Mouse (Mus musculus): Measurements from ENCODE around the gene Timm22.

Timm22 gene

GRCm38 (mm10) chr11:76388711-76389110, 18.0 kb upstream of the Timm22 start:
- DNase-seq (ENCODE audit: low spot score), result peak; percentile 45

DNA sequence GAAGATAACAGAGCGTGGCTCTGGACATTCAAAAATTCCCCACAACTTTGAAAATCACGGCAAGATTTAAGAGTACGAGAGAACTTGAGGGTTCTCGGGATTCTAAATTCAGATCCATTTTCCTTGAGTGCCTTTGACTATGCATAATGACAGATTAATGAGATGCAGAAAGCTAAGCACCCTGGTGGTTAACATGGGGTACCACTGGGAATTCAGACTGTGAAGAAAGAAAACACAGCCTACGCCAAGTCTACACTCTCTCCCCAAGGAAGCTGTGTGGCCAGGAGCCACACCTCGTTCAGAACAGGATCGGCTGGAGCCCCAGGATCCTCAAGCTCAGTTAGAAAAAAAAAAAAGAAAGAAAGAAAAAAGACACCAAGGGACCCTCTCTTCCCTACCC, 14.2 kb upstream of the Timm22 start:
- no peak for DNase-seq (ENCODE audit: low spot score)

DNA sequence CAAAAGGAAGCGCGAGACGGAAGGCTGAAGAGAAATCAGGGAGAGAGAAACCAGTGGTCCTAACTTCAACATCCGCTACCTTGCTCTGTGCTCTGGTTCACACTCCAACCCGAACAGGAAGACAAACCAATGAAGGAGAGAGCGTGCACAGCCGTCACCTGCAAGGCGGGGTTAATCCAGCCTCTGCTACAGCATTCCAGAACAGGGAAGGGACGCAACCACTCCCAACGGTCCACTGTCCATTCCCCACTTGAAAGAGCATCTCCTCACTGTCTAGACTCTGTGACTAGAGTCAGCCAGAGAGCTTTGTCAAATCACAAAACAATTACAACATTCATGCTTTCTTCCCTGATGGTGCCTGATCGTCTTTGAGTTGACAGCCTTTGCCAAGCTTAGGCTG, 13.8 kb upstream of the Timm22 start:
- DNase-seq (ENCODE audit: low spot score), result no peak

DNA sequence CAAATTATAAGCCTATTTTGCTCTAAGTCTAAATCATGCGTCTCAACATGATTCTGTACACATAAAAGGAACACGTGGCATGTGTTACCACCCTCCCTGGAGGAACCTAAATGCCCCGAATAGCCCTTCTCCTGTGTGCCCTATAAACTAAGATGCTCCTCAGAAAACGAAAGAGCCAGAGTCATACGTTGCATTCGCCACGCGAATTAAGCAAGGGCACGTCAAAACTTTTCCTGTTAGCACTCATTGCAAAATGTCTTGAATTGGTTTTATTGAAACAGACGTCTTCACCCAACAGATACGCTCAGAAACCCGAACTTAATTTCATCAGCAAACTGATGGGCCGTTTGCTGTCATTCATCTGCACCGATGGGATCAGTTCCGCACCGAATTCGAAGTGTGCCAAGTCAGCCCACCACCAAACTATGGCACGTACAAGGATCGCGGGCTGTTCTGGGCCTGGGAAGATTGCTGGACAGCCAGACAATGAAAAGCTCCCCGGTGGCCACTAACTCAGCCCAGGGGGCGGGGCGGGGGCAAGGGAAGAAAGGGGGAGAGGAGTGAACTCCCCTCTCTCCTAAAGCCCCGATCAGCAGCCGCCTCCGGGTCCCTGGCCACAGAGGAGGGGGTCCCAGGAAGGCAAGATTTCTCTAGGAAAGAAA, 9.0 kb upstream of the Timm22 start:
- peak; percentile 84 for DNase-seq (ENCODE audit: low spot score)

DNA sequence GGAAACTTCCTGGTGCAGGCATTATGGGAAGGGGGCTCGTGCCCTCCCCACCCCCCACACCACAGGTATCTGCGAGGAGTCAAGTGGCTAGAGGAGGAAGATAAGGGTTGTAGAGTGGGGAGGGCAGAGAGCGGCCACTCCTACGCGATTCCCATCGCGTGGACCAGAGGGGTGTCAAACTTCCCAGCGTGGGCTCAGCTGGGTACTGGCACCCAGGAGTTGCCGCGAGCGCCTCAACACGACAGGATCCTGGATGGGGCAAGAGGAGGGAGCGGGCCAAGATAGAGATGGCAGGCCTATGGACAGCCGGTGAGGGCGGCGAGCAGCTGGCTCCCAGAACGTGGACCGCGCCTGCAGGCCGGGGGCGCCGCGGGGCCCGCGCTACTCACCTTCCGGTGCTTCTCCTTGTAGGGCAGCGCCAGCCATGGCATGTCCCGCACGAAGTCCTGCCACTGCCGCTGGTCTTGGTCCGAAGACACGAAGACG, 8.4 kb upstream of the Timm22 start:
- DNase-seq (ENCODE audit: low spot score), result peak; percentile 65

DNA sequence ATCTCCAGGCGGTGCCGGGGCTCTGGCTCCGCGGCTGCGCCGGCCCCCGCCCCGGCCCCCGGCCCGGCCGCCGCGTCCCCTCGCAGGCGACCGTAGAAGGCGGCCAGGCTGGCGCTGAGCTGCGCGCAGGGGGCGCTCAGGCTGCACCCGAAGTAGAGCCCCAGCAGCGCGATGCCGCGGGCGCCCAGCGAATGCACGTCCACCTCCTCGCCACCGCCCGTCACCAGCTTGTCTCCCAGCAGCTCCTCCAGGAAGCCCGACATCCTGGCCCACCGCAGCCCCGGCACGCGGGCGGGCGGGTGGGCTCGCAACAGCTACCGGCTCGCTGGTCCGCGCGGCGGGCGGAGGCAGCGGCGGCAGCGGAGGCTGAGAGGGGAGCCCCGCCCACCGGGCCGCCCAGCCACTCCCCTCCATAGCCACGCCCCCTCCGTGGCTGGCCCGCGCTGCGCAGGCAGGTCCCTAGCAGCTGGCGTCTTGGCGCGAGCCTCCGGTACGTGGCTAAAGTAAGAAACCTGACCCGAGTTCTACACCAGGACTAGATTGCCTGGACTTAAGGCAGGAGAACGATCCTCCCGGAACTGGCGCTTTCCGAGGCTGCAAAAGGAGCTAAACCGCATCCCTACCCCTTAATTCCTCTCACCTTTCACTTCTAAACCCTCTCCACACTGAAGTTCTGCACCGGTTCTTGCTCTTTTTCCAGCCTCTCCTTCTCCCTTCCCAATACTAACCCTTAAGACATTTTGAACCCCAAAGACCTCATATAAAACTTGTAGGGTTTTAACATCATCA, 7.8 kb upstream of the Timm22 start, which contains the start of gene Nxn:
Gene Nxn, minus strand, starts transcription at position 343 of the 789 bp plus-strand sequence.
- peak; percentile 93 for DNase-seq (ENCODE audit: low spot score)

DNA sequence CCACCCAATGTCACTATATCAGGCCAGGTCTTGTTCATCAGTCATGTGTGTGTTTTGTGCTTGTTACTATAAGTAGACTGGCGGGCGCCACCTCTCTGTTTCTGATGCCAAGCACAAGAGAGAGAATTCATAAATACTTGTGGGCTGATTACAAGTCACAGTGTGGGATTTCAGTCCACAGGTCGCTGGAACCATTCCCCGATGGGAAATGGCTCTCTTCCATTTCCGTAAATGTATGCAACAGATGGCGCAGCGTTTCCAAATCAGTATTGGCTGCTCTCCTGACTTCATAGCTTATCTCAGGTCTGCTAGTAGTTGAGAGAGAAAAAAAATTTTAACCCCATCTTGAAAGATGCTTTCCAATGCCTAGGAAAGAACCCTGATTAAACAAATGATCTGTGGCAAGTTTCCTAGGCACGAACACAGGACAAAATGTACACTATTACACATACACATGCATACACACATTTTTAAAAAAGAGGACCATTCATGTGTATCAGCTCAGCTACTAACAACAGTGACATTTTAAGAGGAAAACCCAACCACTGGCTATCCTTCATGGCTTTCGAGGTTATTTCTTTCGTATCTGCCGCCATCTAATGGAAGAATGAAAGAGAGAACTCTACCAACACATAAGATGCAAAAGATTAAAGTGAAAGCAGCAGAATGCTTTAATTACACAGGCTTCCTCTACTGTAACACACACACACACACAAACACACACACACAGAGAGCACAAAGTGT, 7.0 kb upstream of the Timm22 start:
- DNase-seq (ENCODE audit: low spot score), result peak; percentile 84

GRCm38 (mm10) chr11:76401398-76401797, 5.4 kb upstream of the Timm22 start:
- DNase-seq (ENCODE audit: low spot score), result no peak

DNA sequence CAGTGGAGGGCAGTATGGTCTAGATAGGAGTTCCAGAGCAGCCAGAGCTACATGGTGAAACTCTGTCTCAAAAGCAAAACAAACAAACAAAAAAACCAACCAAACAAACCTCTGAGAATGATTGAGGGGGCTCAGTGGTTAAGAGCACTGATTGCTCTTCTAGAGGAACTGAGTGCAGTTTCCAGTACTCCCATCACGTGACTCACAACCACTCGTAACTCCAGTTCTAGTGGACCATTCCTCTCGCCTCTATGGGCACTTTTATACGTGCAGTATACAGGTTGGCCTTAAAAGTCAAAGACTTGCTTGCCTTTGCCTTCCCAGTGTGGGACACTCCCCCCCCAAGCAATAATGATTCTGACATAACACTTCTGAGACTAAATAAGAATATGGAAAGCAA, 1.6 kb upstream of the Timm22 start:
- no peak for DNase-seq (ENCODE audit: low spot score)

- DNase-seq (ENCODE audit: low spot score), result no peak
Measured at GRCm38 (mm10) chr11:76405626-76406264, 1.0 kb upstream of the Timm22 start.

- DNase-seq (ENCODE audit: low spot score), result peak; percentile 80
Measured at GRCm38 (mm10) chr11:76410826-76411225, 4.1 kb downstream of the Timm22 start.

DNA sequence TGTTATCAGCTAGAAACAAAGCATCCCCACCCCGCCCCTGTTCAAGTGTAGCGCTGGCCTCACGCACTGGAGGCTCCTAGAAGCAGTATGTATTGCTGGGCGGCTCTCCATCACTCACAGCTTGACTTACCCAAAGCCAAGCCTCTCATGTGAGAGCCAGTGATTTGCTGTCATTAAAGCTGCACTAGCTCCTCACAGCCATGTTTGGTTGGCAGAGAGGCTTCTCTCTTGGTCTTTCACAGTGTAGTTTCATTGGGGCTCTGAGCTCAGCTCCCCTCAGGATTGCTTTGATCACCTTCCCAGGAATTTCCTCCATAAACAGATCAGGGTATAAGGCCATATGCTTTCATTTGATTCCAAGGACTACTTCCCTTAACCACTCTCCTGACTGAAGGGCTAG, 6.5 kb downstream of the Timm22 start:
- no peak for DNase-seq (ENCODE audit: low spot score)

- no peak for DNase-seq (ENCODE audit: low spot score)
Measured at GRCm38 (mm10) chr11:76415001-76415400, 8.2 kb downstream of the Timm22 start.

DNA sequence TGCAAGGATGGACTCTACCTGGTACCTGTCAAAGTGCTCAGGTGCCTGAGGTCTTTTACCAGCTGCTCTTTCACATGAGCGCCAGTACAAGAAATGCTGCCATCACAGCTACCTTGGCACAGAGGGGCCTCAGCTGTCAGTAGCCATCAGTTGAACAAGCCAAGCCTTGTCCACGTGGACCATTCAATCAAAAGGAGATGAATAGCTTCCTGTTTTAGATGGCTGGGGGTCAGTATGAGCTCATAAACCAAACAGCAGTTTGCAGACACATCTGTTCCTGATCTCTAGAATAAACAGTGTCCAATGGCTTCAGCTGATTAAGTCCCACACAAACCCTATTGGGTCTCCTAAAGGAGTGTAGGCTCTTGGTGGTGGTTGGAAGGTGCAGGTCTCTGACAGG, 9.2 kb downstream of the Timm22 start:
- peak; percentile 69 for DNase-seq (ENCODE audit: low spot score)

GRCm38 (mm10) chr11:76418423-76418822, 11.7 kb downstream of the Timm22 start:
- no peak for DNase-seq (ENCODE audit: low spot score)

- no peak for DNase-seq (ENCODE audit: low spot score)
Measured at GRCm38 (mm10) chr11:76419179-76419578, 12.4 kb downstream of the Timm22 start.

DNA sequence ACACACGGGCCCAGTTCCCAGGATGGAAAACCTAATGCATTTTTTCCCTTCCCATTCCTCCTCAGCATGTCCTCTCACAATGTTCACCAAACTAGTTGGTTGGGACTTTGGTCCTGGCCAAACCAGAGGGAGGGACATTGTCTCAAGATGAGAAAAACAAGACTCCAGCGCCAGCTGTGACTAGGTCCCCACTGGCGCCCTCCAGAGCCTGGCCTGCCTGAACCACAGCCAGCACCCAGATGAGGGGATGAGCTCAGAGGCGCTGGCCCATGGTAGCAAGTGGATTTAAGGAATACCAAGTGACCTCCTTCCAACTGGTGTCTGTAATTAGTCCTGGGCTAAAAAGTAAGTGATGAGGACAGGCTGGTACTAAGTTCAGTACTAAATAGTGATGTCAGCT, 14.1 kb downstream of the Timm22 start:
- DNase-seq (ENCODE audit: low spot score), result no peak

DNA sequence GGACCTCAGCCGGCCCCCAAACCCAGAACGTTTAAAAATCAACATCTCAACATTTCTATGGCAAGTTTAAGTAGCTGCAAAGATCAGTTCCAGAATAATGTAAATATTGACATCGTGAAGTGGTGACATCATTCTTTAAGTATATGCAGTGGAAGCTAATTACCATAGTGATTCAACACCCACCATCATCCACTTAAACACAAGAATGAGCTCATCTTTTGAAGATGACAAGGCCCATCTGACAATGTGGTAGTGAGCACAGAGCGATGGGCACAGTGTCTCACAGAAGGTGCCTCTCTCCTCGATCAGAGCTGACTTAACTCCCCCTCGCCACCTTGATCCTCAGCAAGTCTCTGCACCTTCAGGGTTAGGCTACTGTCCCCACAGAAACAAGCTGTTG, 19.0 kb downstream of the Timm22 start:
- no peak for DNase-seq (ENCODE audit: low spot score)

DNA sequence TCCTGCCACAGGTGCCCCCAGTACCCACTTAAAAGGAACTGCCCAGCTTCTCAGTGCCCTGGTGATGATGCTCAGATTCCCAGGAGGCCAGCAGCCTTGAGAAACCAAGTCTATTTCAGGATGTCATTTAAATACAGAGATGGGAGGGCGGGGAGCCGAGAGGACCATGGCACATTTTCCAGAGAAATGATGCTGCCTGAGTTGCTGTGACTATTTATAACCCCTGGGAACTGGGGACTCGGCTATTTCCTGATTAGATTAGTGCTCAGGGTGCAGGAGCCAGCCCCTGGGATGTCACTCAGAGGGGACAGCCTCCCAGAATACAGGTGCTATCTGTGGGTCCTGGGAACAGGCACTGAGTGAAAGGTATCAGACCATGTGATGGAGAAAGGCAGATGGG, 21.0 kb downstream of the Timm22 start:
- DNase-seq (ENCODE audit: low spot score), result no peak

GRCm38 (mm10) chr11:76429046-76429445, 22.3 kb downstream of the Timm22 start:
- DNase-seq (ENCODE audit: low spot score), result peak; percentile 45

GRCm38 (mm10) chr11:76429556-76429955, 22.8 kb downstream of the Timm22 start:
- no peak for DNase-seq (ENCODE audit: low spot score)

- peak; percentile 76 for DNase-seq (ENCODE audit: low spot score)
Measured at GRCm38 (mm10) chr11:76429966-76430631, 23.3 kb downstream of the Timm22 start.

Data from embryo, embryonic 10.5 days (tissue).